Mouse (Mus musculus) CH12.LX (cell line): ENCODE data around the gene Mical3. TPM values are rescaled to one million over a fixed set of nuclear protein-coding genes. Genes with fewer than 3 reads are reported as not detected.

Experiments
- DNase-seq: peaks from one replicate; pipeline ENCODE4 v3.0.0-alpha.2; 2013; ENCODE audit errors: extremely low read depth
- H3K27ac ChIP-seq: 2 replicates; pipeline ENCODE4 v1.5.1; 2012; ENCODE audit warnings: low read depth, mild to moderate bottlenecking, control low read depth, moderate library complexity; ENCODE audit not compliant: insufficient read depth
- H3K27me3 ChIP-seq: replicated peaks from 2 replicates; pipeline ENCODE3; 2012; ENCODE audit warnings: inconsistent platforms
- H3K36me3 ChIP-seq, 2 experiments: replicated peaks in 1 of 2; 2 replicates each; pipeline versions ENCODE3 to v1.6.1; 2012; ENCODE audit warnings: inconsistent platforms in 1 of 2, low read length in 1 of 2, mild to moderate bottlenecking in 1 of 2, mixed read lengths in 1 of 2, moderate library complexity in 1 of 2; ENCODE audit not compliant: control insufficient read depth in 1 of 2, insufficient read depth in 1 of 2
- H3K4me1 ChIP-seq, 2 experiments: 2 replicates each; pipeline ENCODE4 v1.6.1; 2012; ENCODE audit warnings: inconsistent platforms in 1 of 2, moderate library complexity in 1 of 2; ENCODE audit not compliant: insufficient read depth in 2 of 2, control insufficient read depth in 1 of 2
- H3K4me2 ChIP-seq: 2 replicates; pipeline ENCODE4 v1.6.1; 2012; ENCODE audit warnings: low read depth, mild to moderate bottlenecking, control low read depth; ENCODE audit not compliant: poor library complexity, insufficient read depth, severe bottlenecking
- H3K4me3 ChIP-seq, 3 experiments: fragments of 150-350 bp in 1 of 3; sonication (generic) in 1 of 3; replicated peaks in 1 of 3; 2 replicates each; pipeline versions ENCODE3 to v1.5.1; 2011 to 2012; ENCODE audit warnings: low read depth in 2 of 3, low read length in 2 of 3, mild to moderate bottlenecking in 2 of 3, moderate library complexity in 2 of 3, control low read depth in 1 of 3, improper control_type of control experiment in 1 of 3, inconsistent platforms in 1 of 3, mixed read lengths in 1 of 3; ENCODE audit not compliant: poor library complexity in 1 of 3
- H3K79me2 ChIP-seq: replicated peaks from 2 replicates; pipeline ENCODE4 v1.6.1; 2012; ENCODE audit warnings: mild to moderate bottlenecking, moderate library complexity; ENCODE audit not compliant: control insufficient read depth, poor library complexity, insufficient read depth, severe bottlenecking; ENCODE audit errors: extremely low read depth
- H3K9ac ChIP-seq: 2 replicates; pipeline ENCODE4 v1.6.1; 2012; ENCODE audit warnings: low read depth, mild to moderate bottlenecking, control low read depth, moderate library complexity; ENCODE audit not compliant: insufficient read depth
- H3K9me3 ChIP-seq: replicated peaks from 2 replicates; pipeline ENCODE3; 2012; ENCODE audit warnings: low read length, inconsistent platforms, mixed read lengths
- CHD1 ChIP-seq: IDR thresholded peaks from 2 replicates; pipeline ENCODE4 v1.6.1; 2012; ENCODE audit warnings: low read depth, low read length, improper control_type of control experiment, inconsistent platforms
- HCFC1 ChIP-seq: IDR thresholded peaks from 2 replicates; pipeline ENCODE4 v1.6.1; 2012; ENCODE audit warnings: low read depth, mild to moderate bottlenecking, inconsistent platforms, low read length, improper control_type of control experiment
- JUN ChIP-seq: IDR thresholded peaks from 2 replicates; pipeline ENCODE4 v1.6.1; 2011; ENCODE audit warnings: low read depth, mild to moderate bottlenecking, low read length, improper control_type of control experiment, moderate library complexity; ENCODE audit not compliant: insufficient read depth
- KAT2A ChIP-seq: IDR thresholded peaks from 2 replicates; pipeline ENCODE4 v1.6.1; 2012; ENCODE audit warnings: low read length, improper control_type of control experiment, inconsistent platforms; ENCODE audit not compliant: insufficient replicate concordance
- MAFK ChIP-seq: IDR thresholded peaks from 2 replicates; pipeline ENCODE4 v1.6.1; 2011; ENCODE audit warnings: low read length, improper control_type of control experiment; ENCODE audit not compliant: insufficient replicate concordance
- POLR2A ChIP-seq: IDR thresholded peaks from 2 replicates; pipeline ENCODE4 v1.6.1; 2011; ENCODE audit warnings: low read depth, mild to moderate bottlenecking, improper control_type of control experiment, low read length
- RAD21 ChIP-seq: IDR thresholded peaks from 2 replicates; pipeline ENCODE4 v1.6.1; 2011; ENCODE audit warnings: low read depth, mild to moderate bottlenecking, low read length, improper control_type of control experiment, moderate library complexity
- UBTF ChIP-seq: IDR thresholded peaks from 2 replicates; pipeline ENCODE4 v1.6.1; 2012; ENCODE audit warnings: low read depth, mild to moderate bottlenecking, inconsistent platforms, low read length, improper control_type of control experiment, moderate library complexity
- USF2 ChIP-seq: conservative IDR thresholded peaks from 2 replicates; pipeline ENCODE4 v1.6.1; 2011; ENCODE audit warnings: low read depth, low read length, improper control_type of control experiment
- ZKSCAN1 ChIP-seq: IDR thresholded peaks from 2 replicates; pipeline ENCODE4 v1.6.1; 2012; ENCODE audit warnings: low read depth, inconsistent platforms, low read length, improper control_type of control experiment, borderline replicate concordance
- ZNF384 ChIP-seq: IDR thresholded peaks from 2 replicates; pipeline ENCODE4 v1.6.1; 2012; ENCODE audit warnings: low read depth, low read length, improper control_type of control experiment, inconsistent platforms
- dilution Hi-C: fragments of 300-500 bp; cut with MboI; formaldehyde crosslinking; loops from 2 replicates; pipeline ENCODE4 v1.14.3; 2020; ENCODE audit warnings: low sequenced_read_pairs; ENCODE audit not compliant: extremely low pct_unique_long_range_greater_than_20kb, extremely low pct_ligation_motif_present
- in situ Hi-C: fragments of 300-500 bp; cut with MboI; formaldehyde crosslinking; loops from 3 replicates; pipeline ENCODE4 v1.14.3; 2019; ENCODE audit warnings: low sequenced_read_pairs, low pct_ligation_motif_present, low pct_unique_long_range_greater_than_20kb, mixed read lengths
- polyA plus RNA-seq: library from polyadenylated mRNA; unstranded; fragments of >175 nt; gene quantifications from 2 replicates; pipeline ENCODE4 v1.2.1, GENCODE M21; 2012; ENCODE audit warnings: low read depth; ENCODE audit not compliant: insufficient read length
- total RNA-seq, 2 experiments: library from RNA; depleted of rRNA; stranded (reverse); fragments of 300-350 nt in 1 of 2; fragments of >200 nt in 1 of 2; gene quantifications; 2 replicates each; pipeline ENCODE4 v1.2.3; 2012 to 2014

The Mical3 gene
- total and polyA plus RNA-seq, 3 experiments = 10.2 to 56.3 (median 26.8) TPM

DNA sequence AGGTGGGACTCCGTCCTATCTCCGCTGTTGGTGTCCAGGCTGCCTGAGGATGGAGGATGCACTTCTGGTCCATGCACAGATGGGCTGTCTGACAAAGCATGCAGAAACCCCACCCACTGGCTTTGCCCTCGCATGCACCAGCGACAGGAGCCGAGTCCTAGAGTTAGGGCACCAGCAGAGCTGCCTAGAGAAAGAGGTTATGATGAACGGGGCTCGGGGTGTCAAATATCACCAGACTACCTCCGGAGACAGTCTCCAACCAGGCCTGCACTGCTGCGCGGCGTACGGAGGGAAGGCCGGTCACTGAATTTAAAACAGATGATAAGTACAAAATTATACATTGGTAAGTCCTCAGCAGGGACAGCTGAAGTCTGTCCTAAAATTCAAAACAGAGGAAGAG, 165.0 kb downstream of the Mical3 start:
- no peak overlapping the region for H3K27ac ChIP-seq
- no peaks in the 10 kb centered on the region for H3K9me3 ChIP-seq
- H3K79me2 ChIP-seq = no peaks in the 10 kb centered on the region
- peaks cover 26 to 67% of the 10 kb centered on the region in 2 experiments for H3K36me3 ChIP-seq
- H3K9ac ChIP-seq = no peak overlapping the region
- DNase-seq = no peak
- in situ Hi-C loops (no loop called here), dilution Hi-C loops (no loop called here)
- no peak overlapping the region for H3K4me2 ChIP-seq
- H3K27me3 ChIP-seq = no peaks in the 10 kb centered on the region
- H3K4me1 ChIP-seq = peaks cover 0 to 39% of the 10 kb centered on the region in 2 experiments; a peak in 2 of 4 replicates
- no peak overlapping the region for H3K4me3 ChIP-seq
- TF ChIP-seq USF2 (no peak), POLR2A (no peak)
- TF ChIP-seq, all 38 proteins: peak for 0

DNA sequence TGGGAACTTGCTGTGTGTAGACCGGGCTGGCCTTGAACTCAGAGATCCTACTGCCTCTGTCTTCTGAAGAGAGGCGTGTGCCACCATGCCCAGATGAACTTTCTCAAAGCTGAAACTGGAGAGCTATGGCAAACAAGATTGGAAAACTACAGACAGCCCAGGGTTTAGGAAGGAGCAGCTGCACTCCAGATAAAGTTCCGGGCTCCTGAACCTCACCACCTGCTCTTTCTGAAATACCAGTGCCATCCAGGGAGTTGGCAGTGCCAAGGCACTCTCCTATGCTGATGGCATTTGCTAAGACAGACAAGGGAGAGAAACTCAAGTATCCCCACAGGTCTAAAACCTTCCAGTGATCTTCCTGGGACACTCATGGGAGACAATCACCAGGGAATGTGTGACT, 166.6 kb downstream of the Mical3 start:
- H3K9ac ChIP-seq = no peak overlapping the region
- no peaks in the 10 kb centered on the region for H3K9me3 ChIP-seq
- no peak for DNase-seq
- H3K79me2 ChIP-seq = no peaks in the 10 kb centered on the region
- no peak for TF ChIP-seq KAT2A
- no peak for TF ChIP-seq CHD1
- no peak for TF ChIP-seq ZKSCAN1
- H3K36me3 ChIP-seq = peaks cover 17 to 63% of the 10 kb centered on the region in 2 experiments
- H3K27ac ChIP-seq = no peak overlapping the region
- H3K4me2 ChIP-seq = no peak overlapping the region
- no peaks in the 10 kb centered on the region for H3K27me3 ChIP-seq
- in situ Hi-C loops = no loop called here
- H3K4me1 ChIP-seq = peaks cover 0 to 55% of the 10 kb centered on the region in 2 experiments; a peak in 2 of 4 replicates
- dilution Hi-C loops = no loop called here
- no peak overlapping the region for H3K4me3 ChIP-seq

DNA sequence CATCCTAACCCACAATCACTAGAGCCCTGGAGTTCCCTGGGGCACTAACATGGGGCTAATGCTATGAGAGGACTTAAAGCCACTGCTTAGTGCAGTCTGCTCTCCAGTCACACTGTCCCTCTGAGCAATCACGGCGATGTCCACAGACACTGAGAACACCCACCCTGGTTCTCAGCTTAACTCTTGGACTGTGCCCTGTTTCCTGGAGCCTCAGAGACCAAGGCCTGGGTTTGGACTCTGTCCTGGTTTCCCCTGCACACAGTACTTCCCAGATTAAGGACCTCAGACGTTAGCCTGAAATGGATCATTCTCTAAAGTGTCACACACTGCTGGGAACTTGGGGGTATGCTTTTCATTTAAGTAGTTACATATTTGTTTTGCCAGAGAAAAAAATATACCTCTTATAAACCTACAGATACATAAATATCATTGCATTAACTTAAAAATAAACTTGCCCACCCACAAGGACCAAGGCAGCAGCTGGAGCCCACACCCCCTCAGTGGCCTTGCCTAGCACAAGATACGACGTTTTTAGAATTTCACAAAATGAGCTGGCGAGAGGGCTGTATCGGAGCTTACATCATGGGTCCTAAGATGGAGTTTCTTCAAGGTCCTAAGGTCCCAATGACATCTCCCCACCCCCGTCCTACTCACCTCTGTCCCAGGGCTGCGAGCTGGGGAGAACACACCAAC, 170.3 kb downstream of the Mical3 start:
- in situ Hi-C loops (no loop called here), dilution Hi-C loops (no loop called here)
- no peaks in the 10 kb centered on the region for H3K79me2 ChIP-seq
- no peak overlapping the region for H3K4me2 ChIP-seq
- H3K4me1 ChIP-seq = peaks cover 27 to 84% of the 10 kb centered on the region in 2 experiments
- H3K9ac ChIP-seq = no peak overlapping the region
- H3K36me3 ChIP-seq = peaks cover 21 to 76% of the 10 kb centered on the region in 2 experiments
- no peaks in the 10 kb centered on the region for H3K9me3 ChIP-seq
- H3K27ac ChIP-seq = no peak overlapping the region
- no peaks in the 10 kb centered on the region for H3K27me3 ChIP-seq
- no peak overlapping the region for H3K4me3 ChIP-seq
- TF ChIP-seq MAFK = no peak
- no peak for TF ChIP-seq RAD21
- TF ChIP-seq UBTF = no peak
- TF ChIP-seq HCFC1 = no peak
- no peak for TF ChIP-seq JUN
- no peak for TF ChIP-seq ZNF384
- TF ChIP-seq, all 38 proteins: peak for 0
- no peak for DNase-seq
